Mouse (Mus musculus) c-Kit-positive CD71-positive TER-119-negative erythroid progenitor cells, embryonic 14.5 days (primary cell): ENCODE measurements around the gene Rangap1.
"Not testable (repeated sequence)": the region's sequence is repeated elsewhere in the genome, so short reads cannot be mapped to it uniquely, and the experiment has no call there.

Experiments
- DNase-seq: peaks from one replicate; pipeline ENCODE4 v3.0.0-alpha.2; 2013; ENCODE audit warnings: low read depth

Rangap1 gene

GRCm38 (mm10) chr15:81744992-81745600 is at the start of gene Rangap1, which contains the start of gene Zc3h7b:
TSS of gene Rangap1 (minus strand) at chr15:81745530.
TSS of gene Zc3h7b (plus strand) at chr15:81745057.
- no peak for DNase-seq

DNA sequence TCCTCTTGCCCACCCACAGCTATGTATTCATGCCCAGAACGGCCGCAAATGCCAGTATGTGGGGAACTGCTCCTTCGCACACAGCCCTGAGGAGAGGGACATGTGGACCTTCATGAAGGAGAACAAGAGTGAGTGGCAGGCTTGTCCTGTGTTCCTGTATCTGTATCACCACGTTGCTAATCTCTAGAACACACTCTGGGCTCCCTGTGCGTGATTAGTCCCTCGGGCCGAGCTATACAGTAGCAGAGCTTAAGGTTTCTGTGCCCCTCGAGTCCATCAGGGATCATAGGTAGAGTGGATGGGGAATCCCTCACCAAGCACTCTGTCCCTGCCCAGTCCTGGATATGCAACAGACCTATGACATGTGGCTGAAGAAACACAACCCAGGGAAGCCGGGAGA is 47.1 kb upstream of the Rangap1 start:
- no peak for DNase-seq

- DNase-seq: no peak
Measured at GRCm38 (mm10) chr15:81787525-81787924, 42.2 kb upstream of the Rangap1 start.

DNA sequence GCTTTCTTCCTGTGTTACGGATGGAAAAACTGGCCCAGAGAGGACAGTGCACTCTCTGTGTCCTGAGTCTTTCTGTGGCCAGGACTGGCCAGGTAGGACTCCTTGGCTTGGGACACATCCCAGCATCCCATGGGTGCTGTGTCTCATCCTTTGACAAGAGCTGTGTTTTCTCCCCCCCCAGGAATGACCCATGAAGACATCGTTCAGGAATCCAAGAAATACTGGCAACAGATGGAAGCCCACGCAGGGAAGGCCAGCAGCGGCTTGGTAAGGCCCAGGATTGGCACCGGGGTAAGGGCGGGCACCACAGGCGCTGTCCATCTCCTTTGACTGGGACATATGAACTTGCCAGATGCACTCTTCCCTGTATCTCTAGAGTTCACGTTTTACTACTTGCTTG is 40.4 kb upstream of the Rangap1 start:
- no peak for DNase-seq

DNA sequence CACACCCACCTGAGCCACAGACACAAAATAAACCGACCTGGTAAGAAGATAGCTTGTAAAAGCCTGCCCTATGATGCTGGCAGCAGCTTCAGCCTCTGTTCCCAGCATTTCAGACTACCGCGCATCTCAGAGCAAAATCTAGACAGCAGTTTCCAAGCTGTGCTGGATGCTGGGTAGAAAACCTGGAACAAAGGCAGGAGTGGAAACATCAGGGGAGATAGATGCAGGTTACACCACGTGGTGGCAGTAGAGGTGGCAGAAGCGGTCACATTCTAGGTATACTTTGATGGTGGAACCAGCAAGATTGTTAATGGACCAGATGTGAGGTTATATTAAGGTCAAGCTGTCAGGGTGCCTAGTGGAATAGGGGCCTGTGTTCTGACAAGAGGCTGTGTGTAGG is 39.4 kb upstream of the Rangap1 start:
- no peak for DNase-seq

DNA sequence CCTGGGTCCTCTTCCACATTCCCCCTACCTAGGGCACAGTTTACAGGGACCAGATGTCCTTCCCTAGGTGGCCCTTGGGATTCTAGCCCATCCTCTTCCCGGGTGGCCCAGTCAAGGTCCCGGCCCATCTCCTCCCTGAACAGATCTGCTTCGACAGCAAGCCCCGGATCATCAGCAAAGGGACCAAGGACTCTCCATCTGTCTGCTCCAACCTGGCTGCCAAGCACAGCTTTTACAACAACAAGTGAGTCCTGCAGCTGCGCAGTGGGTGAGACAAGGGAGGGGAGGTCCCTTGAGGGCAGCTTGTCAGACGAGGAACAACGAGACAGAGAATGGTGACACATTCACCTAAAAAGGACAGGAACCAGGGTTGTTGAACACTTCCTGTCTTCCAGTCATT is 36.5 kb upstream of the Rangap1 start:
- DNase-seq: no peak

GRCm38 (mm10) chr15:81776631-81777422 is 31.5 kb upstream of the Rangap1 start:
- no peak for DNase-seq

GRCm38 (mm10) chr15:81774505-81775171 is 29.3 kb upstream of the Rangap1 start:
- no peak for DNase-seq

GRCm38 (mm10) chr15:81772431-81773120 is 27.2 kb upstream of the Rangap1 start:
- DNase-seq: no peak

- DNase-seq: no peak
Measured at GRCm38 (mm10) chr15:81769037-81769436, 23.7 kb upstream of the Rangap1 start.

- DNase-seq: no peak
Measured at GRCm38 (mm10) chr15:81766439-81766838, 21.1 kb upstream of the Rangap1 start.

GRCm38 (mm10) chr15:81765651-81766050 is 20.3 kb upstream of the Rangap1 start:
- DNase-seq: no peak

DNA sequence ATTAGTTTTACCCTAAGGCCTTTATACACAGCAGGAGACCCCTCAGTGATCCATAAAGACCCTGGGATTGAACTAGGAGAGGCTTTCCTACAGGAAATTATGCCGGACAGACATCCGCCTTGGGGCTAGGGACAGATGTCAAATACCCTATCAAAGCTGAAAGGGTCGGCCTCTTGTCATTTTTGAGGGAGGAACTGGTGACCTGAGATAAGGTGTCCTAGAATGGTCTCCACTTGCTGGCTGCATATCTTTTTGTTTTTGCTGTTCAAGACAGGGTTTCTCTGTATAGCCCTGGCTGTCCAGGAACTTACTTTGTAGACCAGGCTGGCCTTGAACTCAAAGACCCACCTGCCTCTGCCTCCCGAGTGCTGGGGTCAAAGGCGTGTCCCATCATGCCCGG is 19.2 kb upstream of the Rangap1 start:
- DNase-seq: no peak

- no peak for DNase-seq
Measured at GRCm38 (mm10) chr15:81761959-81762358, 16.6 kb upstream of the Rangap1 start.

- DNase-seq: no peak
Measured at GRCm38 (mm10) chr15:81761381-81761780, 16.1 kb upstream of the Rangap1 start.

GRCm38 (mm10) chr15:81760361-81761079 is 15.2 kb upstream of the Rangap1 start:
- no peak for DNase-seq

GRCm38 (mm10) chr15:81759542-81759941 is 14.2 kb upstream of the Rangap1 start:
- DNase-seq: no peak

- no peak for DNase-seq
Measured at GRCm38 (mm10) chr15:81758701-81759100, 13.4 kb upstream of the Rangap1 start.

DNA sequence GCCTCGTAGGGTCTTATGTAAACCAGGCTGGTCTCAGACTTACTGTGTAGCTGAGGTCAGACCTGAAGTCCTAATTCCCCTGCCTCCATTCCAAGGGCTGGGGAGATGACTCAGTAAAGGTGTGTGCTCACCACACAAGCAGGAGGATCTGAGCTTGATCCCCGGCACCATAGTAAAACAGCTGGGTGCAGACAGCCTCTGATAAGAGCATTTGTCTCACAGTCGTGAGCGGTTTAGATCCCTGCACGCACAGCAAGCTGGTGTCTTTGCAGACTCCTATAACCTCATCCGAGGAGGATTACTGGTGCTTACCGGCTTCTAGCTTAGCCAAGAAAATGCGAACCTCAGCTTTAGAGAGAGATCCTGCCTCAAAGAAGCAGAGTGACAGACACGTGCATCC is 8.3 kb upstream of the Rangap1 start:
- DNase-seq: no peak

DNA sequence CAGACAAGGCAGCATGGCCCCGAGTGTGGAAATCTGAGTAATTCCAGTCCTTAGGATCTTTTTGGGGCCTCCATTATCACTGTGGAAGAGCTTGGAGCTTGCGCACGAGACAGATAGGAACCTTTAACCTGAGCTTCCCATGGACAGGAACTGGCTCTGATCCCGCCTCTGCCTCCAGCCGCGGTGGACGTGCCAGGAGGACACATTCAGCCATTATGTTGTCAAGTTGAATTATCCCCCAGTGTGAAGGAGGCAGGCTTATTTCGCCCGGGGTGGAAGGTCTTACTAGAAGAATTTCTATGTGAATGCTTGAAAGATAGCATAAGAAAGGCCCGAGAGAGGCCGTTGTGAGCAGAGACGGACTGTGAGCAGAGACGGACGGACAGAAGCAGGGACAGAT is 4.4 kb upstream of the Rangap1 start:
- DNase-seq: no peak

DNA sequence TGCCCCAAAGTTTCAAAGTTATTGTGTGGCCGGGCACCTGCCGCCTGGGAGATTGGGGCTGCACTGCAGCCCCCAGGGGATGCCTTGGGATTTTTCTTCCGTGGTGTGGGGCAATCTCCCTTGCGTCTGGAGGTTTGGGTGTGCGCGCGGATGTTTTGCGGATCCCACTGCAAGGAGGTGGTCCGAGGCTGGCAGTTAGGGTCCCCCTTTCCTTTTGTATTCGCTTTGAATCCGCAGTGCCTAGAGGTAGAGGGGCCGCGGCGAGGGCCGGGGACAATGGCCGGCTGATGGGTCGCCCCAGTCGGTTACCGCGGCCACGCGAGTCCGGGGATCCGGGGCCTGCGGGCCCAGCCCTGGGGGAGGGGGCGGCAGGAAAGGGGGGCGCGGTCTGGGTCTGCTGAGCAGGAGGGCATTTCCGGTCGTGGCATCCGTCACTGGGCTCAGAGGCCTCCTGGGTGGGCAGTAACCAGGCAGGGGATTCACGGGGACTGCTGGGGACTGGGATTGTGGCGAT is 328 bp upstream of the Rangap1 start:
- DNase-seq: no peak

GRCm38 (mm10) chr15:81742368-81742767 is 3.0 kb downstream of the Rangap1 start:
- not testable (repeated sequence) for DNase-seq
